Mouse (Mus musculus): Measurements from ENCODE around the gene Gm10518. TPM values are rescaled to one million over a fixed set of nuclear protein-coding genes. Genes with fewer than 3 reads are reported as not detected.
"Not testable (repeated sequence)": the region's sequence is repeated elsewhere in the genome, so short reads cannot be mapped to it uniquely, and the experiment has no call there.

Gm10518 gene
- polyA plus RNA-seq, 1 experiment from 2014 or later, result not detected

GRCm38 (mm10) chr1:179803513-179804139 is 450 bp downstream of the Gm10518 start, which contains the start of gene Ahctf1:
Ahctf1 (minus strand) TSS chr1:179803680.
- Histone ChIP-seq H3K9ac (ENCODE audit: low read length) (peak within 1 kb of the TSS; percentile 96), H3K4me1 (replicated peaks; ENCODE audit: control insufficient read depth, insufficient read depth, low read length) (peaks cover 20% of the 10 kb centered on the region), H3K27me3 (ENCODE audit: control insufficient read depth, insufficient read depth, low read depth, low read length) (no peaks in the 10 kb centered on the region), H3K9me3 (ENCODE audit: control insufficient read depth, low read length) (no peaks in the 10 kb centered on the region), H3K4me3 (ENCODE audit: low read length) (peak within 1 kb of the TSS; percentile 88), H3K36me3 (ENCODE audit: control insufficient read depth, insufficient read depth, low read length) (peaks cover 3% of the 10 kb centered on the region; the same call in 1 of the 2 replicates), H3K4me2 (ENCODE audit: low read depth, low read length) (peak within 1 kb of the TSS; percentile 88), H3K27ac (ENCODE audit: low read length) (peak within 1 kb of the TSS; percentile 99)
- ATAC-seq (ENCODE audit: low read depth), result peak; percentile 99
- 0% methylated on average over 55 of the region's 56 CpGs for WGBS

- Histone ChIP-seq H3K4me1 (replicated peaks; ENCODE audit: control insufficient read depth, insufficient read depth, low read length) (peaks cover 20% of the 10 kb centered on the region), H3K9ac (ENCODE audit: low read length) (peak overlapping the region; percentile 96), H3K27ac (ENCODE audit: low read length) (peak overlapping the region; percentile 99), H3K27me3 (ENCODE audit: control insufficient read depth, insufficient read depth, low read depth, low read length) (no peaks in the 10 kb centered on the region), H3K4me2 (ENCODE audit: low read depth, low read length) (peak overlapping the region; percentile 88), H3K36me3 (ENCODE audit: control insufficient read depth, insufficient read depth, low read length) (no peaks in the 10 kb centered on the region), H3K4me3 (ENCODE audit: low read length) (peak overlapping the region; percentile 88), H3K9me3 (ENCODE audit: control insufficient read depth, low read length) (no peaks in the 10 kb centered on the region)
- 32% methylated on average over 11 of the region's 11 CpGs for WGBS
- ATAC-seq (ENCODE audit: low read depth), result no peak; the same call in 1 of the 2 replicates
Measured at GRCm38 (mm10) chr1:179804140-179804881, 1.1 kb downstream of the Gm10518 start.

GRCm38 (mm10) chr1:179805751-179806150 is 2.6 kb downstream of the Gm10518 start:
- ATAC-seq (ENCODE audit: low read depth), result no peak
- no peak overlapping the region for H3K27ac ChIP-seq (ENCODE audit: low read length)
- H3K9me3 ChIP-seq (ENCODE audit: control insufficient read depth, low read length), result no peaks in the 10 kb centered on the region
- H3K4me1 ChIP-seq (replicated peaks; ENCODE audit: control insufficient read depth, insufficient read depth, low read length), result peaks cover 16% of the 10 kb centered on the region
- no peaks in the 10 kb centered on the region for H3K27me3 ChIP-seq (ENCODE audit: control insufficient read depth, insufficient read depth, low read depth, low read length)
- H3K9ac ChIP-seq (ENCODE audit: low read length), result no peak overlapping the region
- WGBS, result 74% methylated on average over 5 of the region's 5 CpGs
- H3K4me3 ChIP-seq (ENCODE audit: low read length), result no peak overlapping the region
- H3K4me2 ChIP-seq (ENCODE audit: low read depth, low read length), result no peak overlapping the region
- no peaks in the 10 kb centered on the region for H3K36me3 ChIP-seq (ENCODE audit: control insufficient read depth, insufficient read depth, low read length)

- no peaks in the 10 kb centered on the region for H3K27me3 ChIP-seq (ENCODE audit: control insufficient read depth, insufficient read depth, low read depth, low read length)
- no peaks in the 10 kb centered on the region for H3K9me3 ChIP-seq (ENCODE audit: control insufficient read depth, low read length)
- WGBS, result 60% methylated on average over 4 of the region's 4 CpGs
- no peak overlapping the region for H3K4me2 ChIP-seq (ENCODE audit: low read depth, low read length)
- peaks cover 5% of the 10 kb centered on the region for H3K4me1 ChIP-seq (replicated peaks; ENCODE audit: control insufficient read depth, insufficient read depth, low read length)
- H3K27ac ChIP-seq (ENCODE audit: low read length), result no peak overlapping the region
- no peak overlapping the region for H3K4me3 ChIP-seq (ENCODE audit: low read length)
- ATAC-seq (ENCODE audit: low read depth), result no peak
- no peak overlapping the region for H3K9ac ChIP-seq (ENCODE audit: low read length)
- H3K36me3 ChIP-seq (ENCODE audit: control insufficient read depth, insufficient read depth, low read length), result no peaks in the 10 kb centered on the region
Measured at GRCm38 (mm10) chr1:179807468-179807867, 4.3 kb downstream of the Gm10518 start.

GRCm38 (mm10) chr1:179808300-179808699 is 5.1 kb downstream of the Gm10518 start:
- no peak overlapping the region for H3K4me2 ChIP-seq (ENCODE audit: low read depth, low read length)
- no peaks in the 10 kb centered on the region for H3K9me3 ChIP-seq (ENCODE audit: control insufficient read depth, low read length)
- H3K9ac ChIP-seq (ENCODE audit: low read length), result no peak overlapping the region
- ATAC-seq (ENCODE audit: low read depth), result no peak
- H3K4me1 ChIP-seq (replicated peaks; ENCODE audit: control insufficient read depth, insufficient read depth, low read length), result peaks cover 5% of the 10 kb centered on the region
- no peaks in the 10 kb centered on the region for H3K36me3 ChIP-seq (ENCODE audit: control insufficient read depth, insufficient read depth, low read length)
- H3K27ac ChIP-seq (ENCODE audit: low read length), result no peak overlapping the region
- WGBS, result 50% methylated on average over 3 of the region's 3 CpGs
- H3K27me3 ChIP-seq (ENCODE audit: control insufficient read depth, insufficient read depth, low read depth, low read length), result no peaks in the 10 kb centered on the region
- H3K4me3 ChIP-seq (ENCODE audit: low read length), result no peak overlapping the region

- Histone ChIP-seq H3K4me2 (ENCODE audit: low read depth, low read length) (no peak overlapping the region), H3K27me3 (ENCODE audit: control insufficient read depth, insufficient read depth, low read depth, low read length) (no peaks in the 10 kb centered on the region), H3K36me3 (ENCODE audit: control insufficient read depth, insufficient read depth, low read length) (no peaks in the 10 kb centered on the region), H3K9ac (ENCODE audit: low read length) (no peak overlapping the region), H3K9me3 (ENCODE audit: control insufficient read depth, low read length) (no peaks in the 10 kb centered on the region), H3K27ac (ENCODE audit: low read length) (no peak overlapping the region), H3K4me1 (replicated peaks; ENCODE audit: control insufficient read depth, insufficient read depth, low read length) (no peaks in the 10 kb centered on the region), H3K4me3 (ENCODE audit: low read length) (no peak overlapping the region)
- no peak for ATAC-seq (ENCODE audit: low read depth)
- WGBS, result 30% methylated on average over 2 of the region's 2 CpGs
Measured at GRCm38 (mm10) chr1:179813385-179813784, 10.2 kb downstream of the Gm10518 start.

GRCm38 (mm10) chr1:179814616-179815015 is 11.4 kb downstream of the Gm10518 start:
- no peaks in the 10 kb centered on the region for H3K27me3 ChIP-seq (ENCODE audit: control insufficient read depth, insufficient read depth, low read depth, low read length)
- H3K4me3 ChIP-seq (ENCODE audit: low read length), result no peak overlapping the region
- no peak overlapping the region for H3K9ac ChIP-seq (ENCODE audit: low read length)
- no peak for ATAC-seq (ENCODE audit: low read depth)
- 77% methylated on average over 2 of the region's 2 CpGs for WGBS
- no peaks in the 10 kb centered on the region for H3K9me3 ChIP-seq (ENCODE audit: control insufficient read depth, low read length)
- no peak overlapping the region for H3K4me2 ChIP-seq (ENCODE audit: low read depth, low read length)
- H3K27ac ChIP-seq (ENCODE audit: low read length), result no peak overlapping the region
- H3K36me3 ChIP-seq (ENCODE audit: control insufficient read depth, insufficient read depth, low read length), result no peaks in the 10 kb centered on the region
- no peaks in the 10 kb centered on the region for H3K4me1 ChIP-seq (replicated peaks; ENCODE audit: control insufficient read depth, insufficient read depth, low read length)

GRCm38 (mm10) chr1:179818490-179819278 is 15.5 kb downstream of the Gm10518 start:
- not testable (repeated sequence) for H3K36me3 ChIP-seq (ENCODE audit: control insufficient read depth, insufficient read depth, low read length); H3K4me1 ChIP-seq (replicated peaks; ENCODE audit: control insufficient read depth, insufficient read depth, low read length); H3K27me3 ChIP-seq (ENCODE audit: control insufficient read depth, insufficient read depth, low read depth, low read length); H3K27ac ChIP-seq (ENCODE audit: low read length); H3K4me2 ChIP-seq (ENCODE audit: low read depth, low read length); H3K9ac ChIP-seq (ENCODE audit: low read length); H3K4me3 ChIP-seq (ENCODE audit: low read length); H3K9me3 ChIP-seq (ENCODE audit: control insufficient read depth, low read length); ATAC-seq (ENCODE audit: low read depth)
- WGBS, result 80% methylated on average over 11 of the region's 11 CpGs

- no peaks in the 10 kb centered on the region for H3K27me3 ChIP-seq (ENCODE audit: control insufficient read depth, insufficient read depth, low read depth, low read length)
- no peak for ATAC-seq (ENCODE audit: low read depth)
- no peak overlapping the region for H3K9ac ChIP-seq (ENCODE audit: low read length)
- H3K27ac ChIP-seq (ENCODE audit: low read length), result no peak overlapping the region
- no peak overlapping the region for H3K4me2 ChIP-seq (ENCODE audit: low read depth, low read length)
- H3K36me3 ChIP-seq (ENCODE audit: control insufficient read depth, insufficient read depth, low read length), result no peaks in the 10 kb centered on the region
- H3K4me3 ChIP-seq (ENCODE audit: low read length), result no peak overlapping the region
- H3K4me1 ChIP-seq (replicated peaks; ENCODE audit: control insufficient read depth, insufficient read depth, low read length), result no peaks in the 10 kb centered on the region
- no peaks in the 10 kb centered on the region for H3K9me3 ChIP-seq (ENCODE audit: control insufficient read depth, low read length)
- 60% methylated on average over 5 of the region's 5 CpGs for WGBS
Measured at GRCm38 (mm10) chr1:179824549-179824948, 21.4 kb downstream of the Gm10518 start.

All from lung, embryonic 16.5 days (tissue).